In the genomic region with DNA sequence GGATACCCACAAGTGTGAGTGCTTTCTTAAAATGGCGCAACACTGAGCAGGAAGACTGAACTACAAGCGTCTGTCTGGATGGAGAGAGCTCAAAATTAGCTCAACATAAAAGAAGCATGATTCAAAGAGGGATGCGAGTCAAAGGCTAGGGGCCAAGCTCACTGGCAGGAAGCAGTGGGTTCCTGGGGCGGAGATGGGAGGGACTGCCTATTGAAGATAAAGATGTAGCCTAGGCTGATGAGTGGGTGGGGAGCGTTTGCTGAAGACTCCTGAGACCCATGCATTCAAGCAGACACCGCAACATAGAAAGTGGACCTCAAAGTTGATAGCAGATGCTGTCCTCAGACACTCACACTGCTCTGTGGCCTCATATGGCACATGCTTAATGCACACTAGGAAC, we compare ENCODE assay signal across 23 mouse cellular contexts.
DNase-seq lines count a peak whose midpoint lies in the region; ATAC-seq and TF ChIP-seq lines count a peak whose summit lies in the region.
"Had no signal": no experiment of that assay in that cellular context is flagged by ENCODE, and none has a peak within 500 bp of the region (broad histone marks: within the 10 kb centered on the region; RNA-seq: fewer than 3 reads in every experiment).

No protein-coding gene starts in this region.

- 67% methylated on average over 6 of the region's 6 CpGs for WGBS in lung, postnatal 0 days
- WGBS in liver, embryonic 13.5 days (ENCODE audit: insufficient replicate concordance): 17% methylated on average over 6 of the region's 6 CpGs

- peak; percentile 10 for DNase-seq in lung, postnatal 0 days (ENCODE audit: low spot score)
- no peak for DNase-seq in lung, postnatal 10 days
- DNase-seq in c-Kit-positive CD71-negative TER-119-negative erythroid progenitor cells, embryonic 14.5 days (ENCODE audit: low read depth): peak; percentile 18
- DNase-seq in liver, embryonic 13.5 days: no peak
- no peak for DNase-seq in adrenal gland, postnatal 14 days
- no peak for DNase-seq in Muller cell, postnatal 12 days (ENCODE audit: inconsistent ontology term)
- DNase-seq in left cerebral cortex, adult 11 months (ENCODE audit: low spot score): no peak
- DNase-seq: adrenal gland, postnatal 10 days; B cell, adult 2 months; cerebellum, adult 9-11 months; gastrocnemius, postnatal 10 days; heart, postnatal 14 days; kidney, adult 2 months; kidney, postnatal 10 days; right cerebral cortex, postnatal 25 days had no signal

- peaks cover 6% of the 10 kb centered on the region for H3K36me3 ChIP-seq in lung, postnatal 0 days (ENCODE audit: insufficient read depth, low read length)
- H3K36me3 ChIP-seq in liver, embryonic 13.5 days: 0 out of 2 replicates have a peak, but pooled peaks cover 3% of the 10 kb centered on the region
- H3K36me3 ChIP-seq: G1E had no signal

- no peak overlapping the region for H3K27ac ChIP-seq in lung, postnatal 0 days (ENCODE audit: low read length)
- no peak overlapping the region for H3K27ac ChIP-seq in liver, embryonic 13.5 days
- H3K27ac ChIP-seq: embryonic facial prominence, embryonic 10.5 days; forebrain, embryonic 15.5 days; heart, embryonic 13.5 days; hindbrain, embryonic 13.5 days; limb, embryonic 10.5 days had no signal

- H3K9me3 ChIP-seq in lung, postnatal 0 days (ENCODE audit: low read length): no peaks in the 10 kb centered on the region
- no peaks in the 10 kb centered on the region for H3K9me3 ChIP-seq in liver, embryonic 13.5 days (replicated peaks)
- H3K9me3 ChIP-seq: embryonic facial prominence, embryonic 10.5 days; forebrain, embryonic 15.5 days; heart, embryonic 13.5 days; hindbrain, embryonic 13.5 days; limb, embryonic 10.5 days had no signal

- no peak for TF ChIP-seq EP300 in lung, postnatal 0 days (IDR thresholded peaks at IDR 0.05)

- H3K27me3 ChIP-seq in lung, postnatal 0 days (replicated peaks; ENCODE audit: insufficient read depth, low read length): no peaks in the 10 kb centered on the region
- H3K27me3 ChIP-seq in liver, embryonic 13.5 days: no peaks in the 10 kb centered on the region
- H3K27me3 ChIP-seq: CH12.LX; forebrain, embryonic 15.5 days; heart, embryonic 13.5 days; hindbrain, embryonic 13.5 days had no signal

- H3K4me1 ChIP-seq in lung, postnatal 0 days (ENCODE audit: insufficient read depth, low read depth, low read length): no peaks in the 10 kb centered on the region
- H3K4me1 ChIP-seq in liver, embryonic 13.5 days (replicated peaks): peaks cover 9% of the 10 kb centered on the region; the same call in 1 of the 2 replicates
- H3K4me1 ChIP-seq: embryonic facial prominence, embryonic 10.5 days had no signal

- ATAC-seq in lung, postnatal 0 days: no peak
- peak; percentile 77 for ATAC-seq in liver, embryonic 13.5 days (ENCODE audit: low read depth)
- ATAC-seq: forebrain, embryonic 15.5 days had no signal

- H3K9ac ChIP-seq in lung, postnatal 0 days (replicated peaks; ENCODE audit: low read depth): no peak overlapping the region
- H3K9ac ChIP-seq in liver, embryonic 13.5 days: no peak overlapping the region
- H3K9ac ChIP-seq: forebrain, embryonic 15.5 days; heart, embryonic 13.5 days; hindbrain, embryonic 13.5 days had no signal

- H3K4me3 ChIP-seq in lung, postnatal 0 days (ENCODE audit: low read depth, low read length): no peak overlapping the region
- H3K4me3 ChIP-seq in liver, embryonic 13.5 days (replicated peaks): no peak overlapping the region
- H3K4me3 ChIP-seq: embryonic facial prominence, embryonic 10.5 days; forebrain, embryonic 15.5 days; heart, embryonic 13.5 days; hindbrain, embryonic 13.5 days; limb, embryonic 10.5 days had no signal

- TF ChIP-seq CTCF in lung, postnatal 0 days (IDR thresholded peaks at IDR 0.05): no peak

- H3K4me2 ChIP-seq in lung, postnatal 0 days (replicated peaks; ENCODE audit: low read depth, low read length): no peak overlapping the region
- peak overlapping the region; percentile 10; the same call in 1 of the 2 replicates for H3K4me2 ChIP-seq in liver, embryonic 13.5 days
- H3K4me2 ChIP-seq: forebrain, embryonic 15.5 days; heart, embryonic 13.5 days; hindbrain, embryonic 13.5 days; midbrain, embryonic 11.5 days had no signal

Comparison
In these comparisons a context has a peak if more than half of its experiments do, and no peak if none do; other contexts are left out.
1. DNase-seq: peak in lung, postnatal 0 days (single experiment) and c-Kit-positive CD71-negative TER-119-negative erythroid progenitor cells, embryonic 14.5 days (single experiment); none in lung, postnatal 10 days (single experiment), liver, embryonic 13.5 days (single experiment), adrenal gland, postnatal 14 days (single experiment), Muller cell, postnatal 12 days (single experiment) and left cerebral cortex, adult 11 months (single experiment).